Mouse (Mus musculus) lung, embryonic 14.5 days (tissue): ENCODE measurements around the gene Tmem135. TPM values are rescaled to one million over a fixed set of nuclear protein-coding genes. Genes with fewer than 3 reads are reported as not detected.

ENCODE experiments used
- ATAC-seq: fragments of 200-750 bp; cut with Nextera tagmentation; 2 replicates; pipeline ENCODE4 v1.8.0; 2017; ENCODE audit warnings: mild to moderate bottlenecking, moderate TSS enrichment, moderate library complexity; ENCODE audit not compliant: insufficient read depth
- DNase-seq: peaks from one replicate; pipeline ENCODE4 v3.0.0-alpha.2; 2015
- H3K27ac ChIP-seq: fragments of 300-500 bp; sonication (generic); 2 replicates; pipeline ENCODE4 v1.5.1; 2014; ENCODE audit warnings: low read depth, mild to moderate bottlenecking, moderate library complexity
- H3K27me3 ChIP-seq: fragments of 300-500 bp; sonication (generic); 2 replicates; pipeline ENCODE4 v1.6.1; 2014; ENCODE audit warnings: low read length, control low read depth; ENCODE audit not compliant: insufficient read depth
- H3K36me3 ChIP-seq: fragments of 300-500 bp; sonication (generic); 2 replicates; pipeline ENCODE4 v1.6.1; 2014; ENCODE audit warnings: control low read depth; ENCODE audit not compliant: insufficient read depth
- H3K4me1 ChIP-seq: fragments of 300-500 bp; sonication (generic); 2 replicates; pipeline ENCODE4 v1.6.1; 2014; ENCODE audit warnings: antibody characterized with exemption, control low read depth; ENCODE audit not compliant: insufficient read depth
- H3K4me2 ChIP-seq: fragments of 300-500 bp; sonication (generic); 2 replicates; pipeline ENCODE4 v1.6.1; 2014; ENCODE audit warnings: mild to moderate bottlenecking
- H3K4me3 ChIP-seq: fragments of 300-500 bp; sonication (generic); 2 replicates; pipeline ENCODE4 v1.5.1; 2014; ENCODE audit warnings: low read depth, low read length
- H3K9ac ChIP-seq: fragments of 300-500 bp; sonication (generic); 2 replicates; pipeline ENCODE4 v1.6.1; 2014
- H3K9me3 ChIP-seq: fragments of 300-500 bp; sonication (generic); 2 replicates; pipeline ENCODE4 v1.6.1; 2016; ENCODE audit warnings: low read depth, low read length, control low read depth
- CTCF ChIP-seq: IDR thresholded peaks from 2 replicates; pipeline ENCODE4 v1.5.1; 2016; ENCODE audit warnings: antibody characterized with exemption, low read depth
- WGBS: fragments of 180-500 bp; shearing (Covaris S2); extraction: QIAGEN DNeasy Blood & Tissue Kit; methylation state at CpG from one replicate; pipeline ENCODE4 v1.1.7; 2014; 5-methylcytosine and 5-hydroxymethylcytosine counted together
- polyA plus RNA-seq: library from polyadenylated mRNA; unstranded; fragments of >200 nt; fragmentation: Nextera tagmentation; extraction: Ambion mirVana; gene quantifications from 2 replicates; pipeline ENCODE4 v1.2.1, GENCODE M21; 2014

The Tmem135 gene
- polyA plus RNA-seq, 1 experiment from 2014 or later = 22.9 TPM

- no peak for ATAC-seq
- Histone ChIP-seq H3K9ac (peak overlapping the region; percentile 79), H3K4me1 (0 out of 2 replicates have a peak, but pooled peaks cover 8% of the 10 kb centered on the region), H3K36me3 (peaks cover 17% of the 10 kb centered on the region; the same call in 1 of the 2 replicates), H3K27ac (peak overlapping the region; percentile 75), H3K9me3 (no peaks in the 10 kb centered on the region), H3K27me3 (0 out of 2 replicates have a peak, but pooled peaks cover 6% of the 10 kb centered on the region), H3K4me3 (peak overlapping the region; percentile 67), H3K4me2 (peak overlapping the region; percentile 90)
- TF ChIP-seq CTCF = no peak
- peak; percentile 50 for DNase-seq
- under 1% methylated on average over 34 of the region's 35 CpGs for WGBS
Observed at GRCm38 (mm10) chr7:89404734-89405440, 865 bp upstream of the Tmem135 start.

- peak overlapping the region; percentile 90 for H3K4me2 ChIP-seq
- H3K27ac ChIP-seq = peak overlapping the region; percentile 86
- DNase-seq (peak; percentile 83), ATAC-seq (peak; percentile 81)
- H3K4me1 ChIP-seq = 0 out of 2 replicates have a peak, but pooled peaks cover 5% of the 10 kb centered on the region
- H3K9me3 ChIP-seq = no peaks in the 10 kb centered on the region
- peak overlapping the region; percentile 54 for H3K9ac ChIP-seq
- TF ChIP-seq CTCF = no peak
- H3K36me3 ChIP-seq = peaks cover 11% of the 10 kb centered on the region; the same call in 1 of the 2 replicates
- peak overlapping the region; percentile 67 for H3K4me3 ChIP-seq
- 0 out of 2 replicates have a peak, but pooled peaks cover 6% of the 10 kb centered on the region for H3K27me3 ChIP-seq
- 2% methylated on average over 52 of the region's 52 CpGs for WGBS
Observed at GRCm38 (mm10) chr7:89403053-89403972, 709 bp downstream of the Tmem135 start.

GRCm38 (mm10) chr7:89401936-89402335 lies 2.1 kb downstream of the Tmem135 start:
- no peak overlapping the region for H3K4me2 ChIP-seq
- H3K4me1 ChIP-seq = 0 out of 2 replicates have a peak, but pooled peaks cover 4% of the 10 kb centered on the region
- no peak for TF ChIP-seq CTCF
- ATAC-seq (no peak), DNase-seq (no peak)
- H3K4me3 ChIP-seq = no peak overlapping the region
- H3K9ac ChIP-seq = no peak overlapping the region
- H3K36me3 ChIP-seq = peaks cover under 1% of the 10 kb centered on the region; the same call in 1 of the 2 replicates
- H3K27ac ChIP-seq = no peak overlapping the region
- 59% methylated on average over 3 of the region's 3 CpGs for WGBS
- H3K27me3 ChIP-seq = 0 out of 2 replicates have a peak, but pooled peaks cover 6% of the 10 kb centered on the region
- H3K9me3 ChIP-seq = no peaks in the 10 kb centered on the region

- Histone ChIP-seq H3K4me1 (0 out of 2 replicates have a peak, but pooled peaks cover 4% of the 10 kb centered on the region), H3K9me3 (no peaks in the 10 kb centered on the region), H3K36me3 (no peaks in the 10 kb centered on the region), H3K27me3 (0 out of 2 replicates have a peak, but pooled peaks cover 6% of the 10 kb centered on the region), H3K9ac (no peak overlapping the region), H3K27ac (no peak overlapping the region), H3K4me2 (no peak overlapping the region), H3K4me3 (no peak overlapping the region)
- 56% methylated on average over 11 of the region's 11 CpGs for WGBS
- no peak for TF ChIP-seq CTCF
- ATAC-seq = no peak
- DNase-seq = no peak
Observed at GRCm38 (mm10) chr7:89401136-89401858, 2.7 kb downstream of the Tmem135 start.

- Histone ChIP-seq H3K9ac (no peak overlapping the region), H3K4me3 (no peak overlapping the region), H3K4me2 (no peak overlapping the region), H3K27me3 (0 out of 2 replicates have a peak, but pooled peaks cover 6% of the 10 kb centered on the region), H3K9me3 (no peaks in the 10 kb centered on the region), H3K4me1 (0 out of 2 replicates have a peak, but pooled peaks cover 4% of the 10 kb centered on the region), H3K27ac (no peak overlapping the region), H3K36me3 (no peaks in the 10 kb centered on the region)
- DNase-seq (no peak), ATAC-seq (no peak)
- no peak for TF ChIP-seq CTCF
- 83% methylated on average over 2 of the region's 2 CpGs for WGBS
Observed at GRCm38 (mm10) chr7:89400721-89401120, 3.3 kb downstream of the Tmem135 start.

GRCm38 (mm10) chr7:89397837-89398534 lies 6.0 kb downstream of the Tmem135 start:
- WGBS = 62% methylated on average over 3 of the region's 3 CpGs
- Histone ChIP-seq H3K9me3 (no peaks in the 10 kb centered on the region), H3K4me3 (no peak overlapping the region), H3K4me1 (0 out of 2 replicates have a peak, but pooled peaks cover 4% of the 10 kb centered on the region), H3K4me2 (no peak overlapping the region), H3K27ac (no peak overlapping the region), H3K36me3 (no peaks in the 10 kb centered on the region), H3K9ac (no peak overlapping the region), H3K27me3 (no peaks in the 10 kb centered on the region)
- DNase-seq (no peak), ATAC-seq (no peak)
- no peak for TF ChIP-seq CTCF
